Mouse (Mus musculus) bone marrow macrophage, adult 2 months (primary cell): ENCODE measurements at regions not wholly inside any gene's neighbourhood (a gene's known extent, or its start where the extent isn't known, plus 50 kb on each side); places are given as distances from the start of the nearest gene placed in this dataset.

Experiments
- CTCF ChIP-seq: IDR thresholded peaks from 2 replicates; pipeline ENCODE4 v1.5.1; 2012; ENCODE audit warnings: low read depth, mild to moderate bottlenecking, low read length, moderate library complexity
- POLR2A ChIP-seq: IDR thresholded peaks from 2 replicates; pipeline ENCODE4 v1.6.1; 2012; ENCODE audit warnings: mild to moderate bottlenecking, low read depth, low read length, borderline replicate concordance

GRCm38 (mm10) chr7:117127728-117128127, 253.1 kb upstream of the Xylt1 start:
- TF ChIP-seq POLR2A (no peak), CTCF (no peak)
